Mouse (Mus musculus): Measurements from ENCODE around the gene Fermt2.
"Not testable (repeated sequence)": the region's sequence is repeated elsewhere in the genome, so short reads cannot be mapped to it uniquely, and the experiment has no call there.

Gene Fermt2

DNA sequence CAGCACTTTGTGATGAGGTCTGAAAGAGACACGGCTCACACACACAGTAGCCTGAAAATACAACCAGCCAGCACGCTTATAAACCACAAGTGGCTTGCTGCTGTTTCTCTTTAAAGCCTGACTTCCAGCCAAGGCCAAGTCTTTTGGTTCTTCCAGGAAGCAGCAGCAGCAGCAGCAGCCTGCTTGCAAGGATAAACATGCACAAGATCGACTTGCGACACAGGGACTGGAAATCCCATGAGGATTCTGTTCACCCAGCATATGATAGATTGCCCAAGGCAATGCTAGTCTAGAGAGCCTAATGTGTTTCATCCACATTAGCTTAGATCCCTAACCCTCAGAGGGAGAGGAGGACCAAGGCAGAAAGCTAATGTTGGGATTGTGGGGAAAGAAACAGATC is 22.0 kb downstream of the Fermt2 start:
- no peak for DNase-seq (ENCODE audit: low spot score)

DNA sequence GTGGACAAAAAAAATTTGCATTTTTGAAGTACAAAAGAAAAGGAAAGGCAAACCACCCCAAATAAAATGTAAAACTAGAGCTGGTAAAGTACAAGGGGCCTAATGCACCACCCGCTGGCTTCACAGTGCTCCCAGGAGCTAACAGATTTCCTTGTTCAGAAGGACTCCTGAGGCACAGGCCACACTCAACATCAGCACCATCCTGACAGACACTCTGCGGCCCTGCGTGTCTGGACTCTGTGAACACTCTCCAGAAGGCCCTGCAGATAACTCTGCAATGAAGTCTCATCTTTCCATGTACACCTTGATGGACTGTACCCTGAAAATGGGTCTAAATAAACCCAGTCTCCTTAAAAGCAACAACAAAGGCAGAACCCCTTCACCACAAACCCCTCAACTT is 22.5 kb downstream of the Fermt2 start:
- DNase-seq (ENCODE audit: low spot score), result no peak

DNA sequence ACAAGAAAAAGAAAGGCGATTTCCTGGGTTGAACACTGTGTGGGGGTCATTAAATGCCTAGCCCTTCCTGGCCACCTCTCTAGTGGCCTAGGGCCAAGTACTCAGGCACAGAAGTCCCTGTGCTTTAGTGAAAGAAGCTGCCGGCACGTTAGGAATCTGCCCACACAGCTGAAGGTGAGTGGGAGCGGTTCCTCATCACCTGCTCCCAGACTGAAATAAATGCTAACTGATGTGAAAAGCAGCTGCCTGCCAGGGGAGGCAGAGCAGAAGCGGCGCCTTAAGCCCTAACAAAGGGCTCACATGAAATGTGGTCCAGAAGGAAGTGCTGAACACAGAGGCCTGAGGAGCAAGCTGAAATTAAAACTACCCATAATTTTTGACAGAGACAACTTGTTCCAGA is 22.9 kb downstream of the Fermt2 start:
- DNase-seq (ENCODE audit: low spot score), result no peak

DNA sequence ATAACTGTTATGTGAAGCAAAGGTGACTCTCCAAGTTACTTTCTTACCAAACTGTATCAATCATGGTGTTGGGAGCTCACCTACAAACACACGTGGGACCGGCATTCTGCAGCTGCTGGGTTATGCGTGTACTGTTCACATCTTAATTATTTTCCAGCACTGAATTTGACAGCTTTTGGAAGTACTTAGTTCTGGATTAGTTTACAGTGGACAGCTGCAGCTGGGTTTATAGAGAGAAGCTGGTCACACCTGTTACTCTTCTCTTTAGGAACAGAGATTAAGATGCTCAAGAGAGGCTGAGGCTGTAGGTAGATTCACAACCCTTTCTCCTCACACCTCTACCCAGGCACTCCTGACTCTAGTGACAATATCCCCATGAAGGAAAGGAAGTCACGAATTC is 23.8 kb downstream of the Fermt2 start:
- DNase-seq (ENCODE audit: low spot score), result no peak

DNA sequence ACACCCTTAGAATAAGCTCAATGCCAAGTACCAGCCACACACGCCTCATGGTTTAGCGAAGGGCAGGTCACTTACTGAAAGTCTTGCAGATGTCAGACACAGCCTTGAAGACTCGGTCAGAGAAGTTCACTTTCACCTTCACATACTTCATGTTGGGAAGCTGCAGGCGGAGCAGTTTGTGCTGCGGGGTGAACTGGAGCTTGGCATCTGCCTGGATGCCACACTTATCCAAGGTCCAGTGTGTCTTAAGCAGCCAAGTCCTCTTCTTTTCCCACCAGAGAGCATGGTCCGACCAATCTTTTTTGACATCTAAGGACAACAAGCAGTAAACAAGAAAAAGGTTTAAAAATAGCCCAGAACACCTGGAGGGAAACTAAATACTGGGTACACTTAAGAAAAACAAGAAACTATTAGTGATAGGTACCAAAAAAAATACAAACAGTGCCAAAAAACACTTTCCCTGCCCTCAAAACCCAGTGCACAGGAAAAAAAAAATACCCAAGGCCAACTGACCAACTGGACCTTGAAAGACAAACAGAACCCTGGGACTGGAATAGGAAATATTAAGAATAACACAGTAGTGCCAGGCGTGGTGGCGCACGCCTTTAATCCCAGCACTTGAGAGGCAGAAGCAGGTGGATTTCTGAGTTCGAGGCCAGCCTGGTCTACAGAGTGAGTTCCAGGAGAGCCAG is 25.4 kb downstream of the Fermt2 start:
- no peak for DNase-seq (ENCODE audit: low spot score)

DNA sequence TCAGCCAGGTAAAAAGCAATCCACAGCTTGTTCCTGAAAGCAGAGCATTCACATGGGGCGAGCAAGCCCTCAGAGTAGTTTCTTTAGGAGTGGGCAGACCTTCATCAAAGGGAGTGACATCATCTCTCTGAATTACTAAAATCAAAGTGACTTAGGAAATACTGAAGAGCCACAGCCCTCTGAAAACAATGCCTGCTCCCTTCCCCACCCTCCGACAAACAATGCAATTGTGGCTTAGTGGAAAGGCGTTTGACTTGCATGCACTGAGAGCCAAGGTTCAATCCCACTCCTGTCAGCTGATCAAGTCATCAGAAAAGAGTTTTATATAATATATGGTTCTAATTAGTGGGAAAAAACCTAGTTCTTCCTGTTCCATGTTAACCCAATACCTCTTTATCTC is 26.0 kb downstream of the Fermt2 start:
- DNase-seq (ENCODE audit: low spot score), result no peak

DNA sequence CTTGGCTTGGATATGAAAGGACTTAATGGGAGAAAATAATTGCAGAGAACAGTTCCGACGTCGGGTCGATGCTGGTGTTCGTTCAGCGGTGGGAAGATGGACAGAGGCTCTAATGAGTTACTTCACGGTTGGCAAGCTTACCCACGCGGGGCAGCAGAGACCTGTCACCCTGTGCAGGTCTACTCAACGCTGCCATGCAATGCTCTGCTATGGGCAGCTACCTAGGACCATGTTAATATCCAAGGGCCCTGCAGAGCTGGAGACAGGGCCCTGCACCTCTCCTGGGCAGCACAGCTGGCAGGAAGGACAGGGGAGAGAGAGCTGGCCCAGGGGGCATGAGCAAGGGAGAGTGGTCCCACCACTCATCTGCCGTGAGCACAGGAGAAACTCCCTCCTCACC is 29.9 kb downstream of the Fermt2 start:
- no peak for DNase-seq (ENCODE audit: low spot score)

DNA sequence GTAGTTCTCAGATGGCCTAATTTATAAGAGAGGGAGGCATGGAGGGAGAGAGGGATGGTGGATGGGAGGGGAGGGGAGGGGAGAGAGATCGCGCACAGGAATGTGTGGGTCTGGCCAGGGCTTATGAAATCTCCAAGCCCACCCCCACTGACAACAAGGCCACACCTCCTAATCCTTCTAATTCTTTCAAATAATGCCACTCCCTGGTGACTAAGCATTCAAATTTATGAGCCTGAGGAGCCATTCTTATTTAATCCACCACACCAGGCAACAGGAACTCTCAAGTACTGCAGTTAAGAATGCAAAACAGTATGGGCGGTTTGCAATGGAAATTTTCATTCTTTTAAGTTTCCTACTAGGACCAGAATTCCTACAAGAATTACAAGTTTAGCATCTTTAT is 32.8 kb downstream of the Fermt2 start:
- no peak for DNase-seq (ENCODE audit: low spot score)

DNA sequence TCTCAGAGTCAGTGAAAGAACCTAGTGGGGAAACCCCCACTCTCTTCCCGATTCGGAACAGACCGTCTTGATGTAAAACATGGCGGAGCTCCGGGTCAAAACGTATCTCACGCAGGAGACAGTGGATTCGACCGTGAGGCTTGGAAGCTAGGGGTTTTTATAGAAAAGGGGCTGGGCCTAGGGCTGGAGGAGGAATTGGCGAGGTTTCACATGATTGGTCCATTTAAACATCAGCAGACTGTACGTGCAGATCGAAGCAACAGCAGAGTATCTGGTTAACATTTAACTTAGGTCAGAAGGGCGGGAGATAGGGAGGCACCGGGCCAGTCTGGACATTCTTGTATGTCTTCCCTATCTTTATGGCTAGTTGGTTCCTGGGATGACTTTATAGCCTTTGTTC is 34.1 kb downstream of the Fermt2 start:
- not testable (repeated sequence) for DNase-seq (ENCODE audit: low spot score)

DNA sequence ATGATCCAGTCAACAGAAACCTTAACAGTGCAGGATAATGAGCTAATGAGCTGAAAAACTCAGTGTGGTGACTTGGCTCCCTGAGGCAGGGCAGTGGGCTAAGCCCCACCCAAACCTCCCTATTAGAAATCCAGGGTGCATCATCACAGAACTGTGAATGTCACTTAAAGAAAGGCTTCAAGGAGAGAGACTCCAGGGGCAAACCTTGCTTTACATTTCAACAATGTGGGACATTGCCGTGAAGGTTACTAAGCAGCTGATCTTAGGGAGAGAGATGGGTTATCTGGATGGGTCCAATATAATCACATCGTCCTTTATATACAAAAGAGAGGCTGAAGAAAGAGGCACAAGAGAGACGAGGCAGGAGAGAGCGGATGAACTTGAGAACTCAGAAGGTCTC is 36.0 kb downstream of the Fermt2 start:
- no peak for DNase-seq (ENCODE audit: low spot score)

DNA sequence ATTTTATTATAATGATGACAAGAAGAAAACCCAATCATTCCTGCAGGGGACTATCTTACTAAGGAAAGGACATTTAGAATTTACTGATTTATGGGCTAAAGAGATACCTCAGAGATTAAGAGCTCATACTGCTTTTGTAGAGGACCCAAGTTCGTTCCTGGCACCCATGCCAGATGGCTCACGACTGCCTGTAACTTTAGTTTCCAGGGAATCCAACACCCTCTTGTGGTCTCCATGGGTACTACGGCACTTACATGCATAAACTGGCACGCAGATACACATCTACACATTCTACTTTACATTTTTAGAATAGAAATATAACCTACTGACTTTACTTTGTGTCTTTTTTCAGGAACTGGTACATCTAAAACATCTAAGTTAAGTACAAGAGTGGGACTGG is 37.2 kb downstream of the Fermt2 start:
- no peak for DNase-seq (ENCODE audit: low spot score)

DNA sequence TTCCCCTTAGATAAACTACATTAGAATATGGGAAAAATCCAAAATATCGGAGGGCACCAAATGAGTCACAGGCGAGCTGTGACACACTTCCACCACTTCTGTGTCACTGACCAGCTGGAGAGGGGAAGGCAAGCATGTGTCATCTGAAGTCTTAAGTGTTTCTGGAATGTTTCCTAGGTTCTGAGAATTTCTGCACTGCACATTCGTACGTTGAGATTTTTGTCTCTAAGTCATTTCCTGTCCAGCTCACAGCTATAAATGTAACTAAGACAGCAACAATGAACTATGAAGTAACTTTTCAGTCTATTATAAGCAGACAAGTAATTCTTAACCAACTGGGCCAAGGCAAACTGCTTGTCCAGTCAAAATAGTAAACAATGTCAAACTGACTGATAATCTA is 37.9 kb downstream of the Fermt2 start:
- no peak for DNase-seq (ENCODE audit: low spot score)

DNA sequence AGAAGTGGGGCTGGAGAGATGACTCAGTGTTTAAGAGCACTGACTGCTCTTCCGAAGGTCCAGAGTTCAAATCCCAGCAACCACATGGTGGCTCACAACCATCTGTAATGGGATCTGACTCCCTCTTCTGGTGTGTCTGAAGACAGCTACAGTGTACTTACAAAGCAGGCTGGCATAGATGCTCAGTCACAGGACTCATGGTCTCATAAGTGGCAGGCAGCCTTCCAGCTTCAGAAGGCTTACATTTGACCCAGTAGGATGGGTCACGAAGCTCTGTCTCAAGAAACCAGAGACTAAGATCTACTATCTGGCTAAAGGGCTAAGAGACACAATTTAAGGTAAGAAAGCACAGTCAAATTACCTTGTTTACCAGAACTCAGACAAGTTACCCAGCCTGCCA is 42.7 kb downstream of the Fermt2 start:
- DNase-seq (ENCODE audit: low spot score), result not testable (repeated sequence)

DNA sequence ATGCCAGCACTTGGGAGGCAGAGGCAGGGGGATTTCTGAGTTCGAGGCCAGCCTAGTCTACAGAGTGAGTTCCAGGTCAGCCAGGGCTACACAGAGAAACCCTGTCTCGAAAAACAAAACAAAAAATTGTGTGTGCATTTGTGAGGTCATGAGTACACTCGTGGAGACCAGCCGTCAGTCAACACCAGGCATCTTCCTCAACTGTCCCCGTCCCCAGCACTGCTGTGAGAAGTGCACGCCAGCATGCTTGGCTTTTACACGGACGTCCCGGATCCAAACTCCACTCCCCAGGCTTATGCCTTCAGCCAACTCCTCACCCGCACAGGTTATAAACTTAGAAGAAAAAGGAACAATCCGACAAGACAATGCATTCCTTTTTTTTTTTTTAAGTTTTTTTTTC is 46.6 kb downstream of the Fermt2 start:
- not testable (repeated sequence) for DNase-seq (ENCODE audit: low spot score)

DNA sequence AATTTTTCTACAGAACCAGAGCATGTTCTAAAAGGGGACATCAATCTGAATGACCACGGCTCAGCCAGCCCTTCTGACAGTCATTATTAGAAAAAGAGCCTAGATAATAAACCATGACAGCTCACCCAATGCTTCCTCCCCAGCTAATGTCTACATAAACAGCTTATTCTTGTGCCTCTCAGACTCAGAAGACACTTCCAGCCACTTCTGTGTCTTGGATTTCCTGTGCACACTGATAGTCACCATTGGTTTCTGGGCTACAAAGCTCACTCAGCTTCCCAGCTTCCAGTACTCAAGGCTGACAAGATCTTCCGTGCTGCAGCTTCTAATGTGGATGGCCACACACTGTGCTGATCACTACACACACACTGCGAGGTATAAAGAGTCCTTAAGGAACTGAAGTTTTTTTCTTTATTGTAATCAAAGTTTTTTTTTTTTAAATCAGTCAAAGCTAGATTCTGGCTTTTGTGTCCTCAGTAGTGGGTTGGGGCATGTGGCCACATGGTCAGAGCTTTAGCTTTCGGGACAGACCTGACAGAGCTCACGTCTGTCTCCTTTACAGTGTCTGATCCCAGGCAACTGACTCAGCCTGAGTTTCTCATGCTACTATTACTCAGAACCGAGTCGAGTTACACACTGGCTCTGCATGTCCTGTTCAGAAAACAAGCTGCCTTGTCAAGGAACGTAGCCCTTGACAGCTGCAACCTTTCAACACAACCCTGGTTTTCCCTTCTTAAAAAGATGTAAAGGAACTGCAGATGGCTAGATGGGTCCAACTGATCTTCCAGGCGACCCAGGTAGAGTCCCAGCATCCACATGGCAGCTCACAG is 50.7 kb downstream of the Fermt2 start:
- DNase-seq (ENCODE audit: low spot score), result no peak

DNA sequence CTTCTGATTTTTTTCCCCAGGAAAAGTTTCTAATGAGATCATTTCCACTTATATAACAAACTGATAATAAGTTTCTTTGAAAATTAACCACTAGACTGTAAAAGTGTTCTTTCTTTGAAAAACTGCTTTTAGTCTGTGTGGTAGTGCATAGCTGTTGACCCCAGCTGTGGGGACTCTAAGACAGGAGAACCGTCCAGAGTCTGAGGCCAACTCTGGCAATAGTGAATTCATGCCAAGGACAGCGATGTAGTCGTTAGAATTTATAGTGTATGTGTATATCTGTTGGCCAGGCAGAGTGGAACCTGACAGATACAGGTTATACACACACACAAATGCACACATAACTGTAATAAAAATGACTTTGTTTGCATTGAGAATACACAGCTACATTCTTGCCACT is 51.4 kb downstream of the Fermt2 start:
- no peak for DNase-seq (ENCODE audit: low spot score)

DNA sequence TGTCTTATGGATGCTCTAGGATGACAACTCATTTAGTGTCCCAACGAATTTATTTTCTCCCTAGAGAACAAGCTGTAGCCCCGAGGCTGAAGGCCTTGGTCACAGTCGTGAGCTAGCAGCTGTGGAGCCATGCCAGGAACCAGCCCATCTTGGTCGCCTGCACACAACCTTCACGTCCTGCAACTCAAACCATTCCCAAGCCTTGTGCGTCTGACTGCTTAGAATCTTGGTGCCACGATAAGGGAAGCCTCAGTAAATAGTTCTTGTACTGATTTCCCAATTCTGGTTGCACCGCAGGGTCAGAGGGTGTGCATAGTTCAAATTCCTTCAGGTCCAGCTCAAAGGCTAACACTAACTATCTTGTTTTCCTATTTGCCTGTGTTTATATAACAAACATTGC is 52.3 kb downstream of the Fermt2 start:
- DNase-seq (ENCODE audit: low spot score), result no peak

DNA sequence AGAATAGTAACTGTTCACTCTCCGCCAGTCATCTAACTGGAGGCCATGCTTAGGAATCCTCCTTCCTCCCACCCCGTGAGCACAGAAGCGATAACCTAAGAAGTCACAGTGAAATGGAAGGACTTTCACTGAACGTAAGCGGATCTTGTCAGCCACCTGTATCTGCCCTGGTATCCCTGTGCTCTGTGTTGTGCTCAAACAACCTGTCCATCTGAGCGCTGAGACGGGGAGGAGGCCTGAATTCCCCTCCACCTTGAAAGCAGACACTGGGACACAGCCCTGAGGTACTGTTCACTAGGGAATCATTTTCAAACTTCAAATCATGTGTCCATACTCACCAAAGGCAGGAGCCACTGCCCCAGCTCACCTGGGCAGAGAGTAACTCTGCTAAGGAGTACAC is 52.9 kb downstream of the Fermt2 start:
- DNase-seq (ENCODE audit: low spot score), result no peak

DNA sequence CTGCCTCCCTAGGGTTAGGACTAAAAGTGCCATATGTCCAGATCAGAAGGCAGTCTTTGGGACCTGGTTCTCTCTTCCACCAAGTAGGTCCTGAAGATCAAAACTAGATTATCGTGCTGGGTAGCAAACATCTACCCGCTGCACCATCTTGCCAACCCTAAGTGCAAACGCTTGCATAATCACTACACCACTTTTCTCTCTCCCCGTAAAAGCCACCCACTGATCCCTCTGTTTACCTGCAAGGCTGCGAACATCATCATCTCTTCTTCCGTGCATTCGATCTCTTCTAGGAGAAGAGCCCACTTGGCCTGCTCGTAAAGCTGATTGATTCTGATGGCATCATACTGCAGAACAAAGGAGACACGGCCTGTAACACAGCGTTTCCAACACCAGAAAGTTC is 57.4 kb downstream of the Fermt2 start:
- no peak for DNase-seq (ENCODE audit: low spot score)

DNA sequence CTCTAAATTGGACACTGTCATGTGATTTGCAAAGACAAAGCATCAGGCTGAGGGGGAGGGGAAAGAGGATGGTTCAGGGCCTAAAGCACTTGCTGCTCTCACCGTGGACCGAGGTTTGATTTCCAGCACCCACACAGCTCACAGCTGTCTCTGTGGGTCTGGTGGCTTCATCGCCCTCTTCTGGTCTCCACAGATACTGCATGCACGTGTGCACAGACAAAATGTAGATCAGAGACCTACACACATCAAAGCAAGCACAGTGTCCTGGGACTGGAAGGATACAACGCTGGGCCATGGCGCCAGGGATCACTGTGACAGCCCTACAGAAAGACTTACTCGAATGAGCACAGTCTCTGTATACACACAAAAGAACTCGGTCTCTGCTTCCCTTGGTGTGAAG is 60.5 kb downstream of the Fermt2 start:
- DNase-seq (ENCODE audit: low spot score), result no peak

DNA sequence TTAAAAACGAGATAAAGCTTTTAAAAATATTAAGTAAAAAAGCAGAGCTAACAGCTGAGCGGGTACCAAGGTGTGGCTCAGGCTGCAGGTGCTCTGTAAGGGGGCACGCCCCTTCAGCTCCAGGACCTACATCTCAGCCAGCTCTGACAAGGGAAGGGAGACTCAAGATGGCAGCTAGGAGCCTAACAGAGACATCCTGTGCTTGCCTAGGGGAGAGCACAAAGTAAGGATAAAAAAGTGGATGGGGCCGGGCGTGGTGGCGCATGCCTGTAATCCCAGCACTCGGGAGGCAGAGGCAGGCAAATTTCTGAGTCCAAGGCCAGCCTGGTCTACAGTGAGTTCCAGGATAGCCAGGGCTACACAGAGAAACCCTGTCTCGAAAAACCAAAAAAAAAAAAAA is 63.5 kb downstream of the Fermt2 start:
- not testable (repeated sequence) for DNase-seq (ENCODE audit: low spot score)

DNA sequence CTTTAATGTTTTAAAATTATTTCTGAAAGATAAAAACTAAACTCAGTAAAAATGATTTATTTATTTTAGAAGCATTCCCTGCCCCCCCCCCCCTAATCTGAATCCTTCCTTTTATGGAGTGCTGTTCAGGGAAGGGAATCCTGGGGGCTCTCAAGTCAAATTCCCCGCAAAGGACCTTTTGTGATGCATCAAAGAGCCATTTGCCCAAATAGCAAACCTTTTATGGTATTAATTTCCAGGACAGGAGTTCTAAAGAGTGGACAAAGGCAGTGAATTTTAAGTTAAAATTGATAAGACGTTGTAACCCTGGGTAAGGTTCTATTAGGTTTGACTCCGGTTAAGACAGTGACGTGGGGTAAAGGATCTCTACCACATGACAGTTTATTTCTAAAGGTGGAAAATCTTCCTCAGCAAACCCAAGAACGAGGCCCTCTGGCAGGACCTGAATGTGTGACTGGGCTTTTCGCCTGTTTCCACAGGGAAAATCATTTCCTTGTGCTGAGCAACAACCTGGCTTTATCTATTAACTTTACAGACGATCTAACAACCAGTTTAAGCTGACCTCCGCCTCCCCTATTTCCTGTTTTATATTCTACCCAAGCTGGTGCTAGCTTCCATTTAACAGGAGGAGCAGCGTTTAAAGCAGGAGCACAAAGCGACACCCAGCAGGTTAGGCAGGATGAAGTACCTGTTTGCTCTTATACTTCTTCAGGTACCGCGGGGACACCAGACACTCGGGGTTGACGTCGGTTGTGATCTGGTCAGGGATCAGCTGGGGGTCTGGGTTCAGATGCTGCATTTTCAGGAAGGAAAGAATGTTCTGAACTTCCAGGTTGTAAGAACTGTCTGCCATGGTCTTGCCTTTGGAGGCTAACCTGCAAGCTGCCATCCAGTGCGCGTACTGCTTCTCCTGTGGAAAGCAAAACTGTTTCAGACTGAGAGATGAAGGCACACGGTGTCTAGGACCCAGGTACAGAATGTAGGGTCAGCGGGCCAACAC is 65.6 kb downstream of the Fermt2 start:
- DNase-seq (ENCODE audit: low spot score), result no peak

DNA sequence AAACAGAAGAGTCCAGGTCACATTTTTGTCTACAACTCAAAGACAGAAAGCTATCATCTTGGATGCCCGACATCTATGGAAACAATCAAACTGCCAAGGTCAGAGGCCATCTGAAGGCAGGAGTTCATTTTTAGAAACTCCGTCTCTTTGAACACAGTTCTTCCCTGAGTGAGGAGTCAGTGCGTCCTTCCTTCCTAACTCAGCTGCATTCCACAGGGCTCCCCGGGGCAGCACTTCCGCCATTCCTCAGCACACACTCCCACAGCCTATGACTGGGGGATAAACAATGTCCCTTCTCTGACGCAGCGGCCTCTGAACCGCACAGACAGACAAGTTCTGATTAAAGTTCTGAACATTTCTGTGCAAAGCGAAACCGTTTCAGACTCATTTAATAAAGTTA is 66.3 kb downstream of the Fermt2 start:
- no peak for DNase-seq (ENCODE audit: low spot score)

Measured in urinary bladder, postnatal 10 days (tissue).